Mouse (Mus musculus) R1 (cell line): Measurements from ENCODE around the gene Slc25a11.

Source experiments
- DNase-seq: peaks from one replicate; pipeline ENCODE4 v3.0.0-alpha.2; 2018; ENCODE audit warnings: low read depth, low spot score

The Slc25a11 gene

GRCm38 (mm10) chr11:70623053-70623742 lies 24.1 kb downstream of the Slc25a11 start:
- DNase-seq: peak; percentile 87

GRCm38 (mm10) chr11:70621972-70622814 lies 25.1 kb downstream of the Slc25a11 start:
- DNase-seq: peak; percentile 80

GRCm38 (mm10) chr11:70619101-70619500 lies 28.2 kb downstream of the Slc25a11 start, which contains the start of gene Chrne:
TSS of gene Chrne (minus strand) at chr11:70619216.
- no peak for DNase-seq

GRCm38 (mm10) chr11:70615516-70616093 lies 31.7 kb downstream of the Slc25a11 start, which contains the start of gene 4930544D05Rik:
TSS of gene 4930544D05Rik (plus strand) at chr11:70615848.
- DNase-seq: no peak

GRCm38 (mm10) chr11:70615074-70615473 lies 32.2 kb downstream of the Slc25a11 start:
- peak; percentile 90 for DNase-seq

- no peak for DNase-seq
Measured at GRCm38 (mm10) chr11:70612505-70612904, 34.8 kb downstream of the Slc25a11 start.

- no peak for DNase-seq
Measured at GRCm38 (mm10) chr11:70610752-70611151, 36.5 kb downstream of the Slc25a11 start.

GRCm38 (mm10) chr11:70608381-70609066 lies 38.8 kb downstream of the Slc25a11 start:
- peak; percentile 68 for DNase-seq

GRCm38 (mm10) chr11:70607611-70608010 lies 39.7 kb downstream of the Slc25a11 start:
- DNase-seq: no peak

GRCm38 (mm10) chr11:70606717-70607116 lies 40.6 kb downstream of the Slc25a11 start:
- DNase-seq: no peak

GRCm38 (mm10) chr11:70605024-70605566 lies 42.2 kb downstream of the Slc25a11 start:
- DNase-seq: peak; percentile 70

- DNase-seq: no peak
Measured at GRCm38 (mm10) chr11:70598451-70598953, 48.8 kb downstream of the Slc25a11 start.

GRCm38 (mm10) chr11:70597301-70597700 lies 50.0 kb downstream of the Slc25a11 start:
- DNase-seq: no peak

GRCm38 (mm10) chr11:70596094-70596493 lies 51.2 kb downstream of the Slc25a11 start:
- DNase-seq: no peak

- DNase-seq: no peak
Measured at GRCm38 (mm10) chr11:70595638-70596037, 51.6 kb downstream of the Slc25a11 start.

GRCm38 (mm10) chr11:70594253-70594989 lies 52.9 kb downstream of the Slc25a11 start:
- DNase-seq: no peak
